Mouse (Mus musculus) lung, embryonic 14.5 days (tissue): ENCODE measurements around the gene Slit1. TPM values are rescaled to one million over a fixed set of nuclear protein-coding genes. Genes with fewer than 3 reads are reported as not detected.

ENCODE experiments used
- ATAC-seq: fragments of 200-750 bp; cut with Nextera tagmentation; 2 replicates; pipeline ENCODE4 v1.8.0; 2017; ENCODE audit warnings: mild to moderate bottlenecking, moderate TSS enrichment, moderate library complexity; ENCODE audit not compliant: insufficient read depth
- DNase-seq: peaks from one replicate; pipeline ENCODE4 v3.0.0-alpha.2; 2015
- H3K27ac ChIP-seq: fragments of 300-500 bp; sonication (generic); 2 replicates; pipeline ENCODE4 v1.5.1; 2014; ENCODE audit warnings: low read depth, mild to moderate bottlenecking, moderate library complexity
- H3K27me3 ChIP-seq: fragments of 300-500 bp; sonication (generic); 2 replicates; pipeline ENCODE4 v1.6.1; 2014; ENCODE audit warnings: low read length, control low read depth; ENCODE audit not compliant: insufficient read depth
- H3K36me3 ChIP-seq: fragments of 300-500 bp; sonication (generic); 2 replicates; pipeline ENCODE4 v1.6.1; 2014; ENCODE audit warnings: control low read depth; ENCODE audit not compliant: insufficient read depth
- H3K4me1 ChIP-seq: fragments of 300-500 bp; sonication (generic); 2 replicates; pipeline ENCODE4 v1.6.1; 2014; ENCODE audit warnings: antibody characterized with exemption, control low read depth; ENCODE audit not compliant: insufficient read depth
- H3K4me2 ChIP-seq: fragments of 300-500 bp; sonication (generic); 2 replicates; pipeline ENCODE4 v1.6.1; 2014; ENCODE audit warnings: mild to moderate bottlenecking
- H3K4me3 ChIP-seq: fragments of 300-500 bp; sonication (generic); 2 replicates; pipeline ENCODE4 v1.5.1; 2014; ENCODE audit warnings: low read depth, low read length
- H3K9ac ChIP-seq: fragments of 300-500 bp; sonication (generic); 2 replicates; pipeline ENCODE4 v1.6.1; 2014
- H3K9me3 ChIP-seq: fragments of 300-500 bp; sonication (generic); 2 replicates; pipeline ENCODE4 v1.6.1; 2016; ENCODE audit warnings: low read depth, low read length, control low read depth
- CTCF ChIP-seq: IDR thresholded peaks from 2 replicates; pipeline ENCODE4 v1.5.1; 2016; ENCODE audit warnings: antibody characterized with exemption, low read depth
- WGBS: fragments of 180-500 bp; shearing (Covaris S2); extraction: QIAGEN DNeasy Blood & Tissue Kit; methylation state at CpG from one replicate; pipeline ENCODE4 v1.1.7; 2014; 5-methylcytosine and 5-hydroxymethylcytosine counted together
- polyA plus RNA-seq: library from polyadenylated mRNA; unstranded; fragments of >200 nt; fragmentation: Nextera tagmentation; extraction: Ambion mirVana; gene quantifications from 2 replicates; pipeline ENCODE4 v1.2.1, GENCODE M21; 2014

Gene Slit1
- polyA plus RNA-seq, 1 experiment from 2014 or later, result 0.24 TPM

GRCm38 (mm10) chr19:41709497-41710165, 33.8 kb downstream of the Slit1 start:
- DNase-seq (peak; percentile 16), ATAC-seq (no peak)
- WGBS, result 68% methylated on average over 12 of the region's 12 CpGs
- Histone ChIP-seq H3K9ac (no peak overlapping the region), H3K4me3 (no peak overlapping the region), H3K27ac (no peak overlapping the region), H3K9me3 (no peaks in the 10 kb centered on the region), H3K4me1 (peaks cover 4% of the 10 kb centered on the region; the same call in 1 of the 2 replicates), H3K36me3 (no peaks in the 10 kb centered on the region), H3K4me2 (no peak overlapping the region), H3K27me3 (no peaks in the 10 kb centered on the region)
- no peak for TF ChIP-seq CTCF

GRCm38 (mm10) chr19:41707850-41708249, 35.6 kb downstream of the Slit1 start:
- Histone ChIP-seq H3K27me3 (no peaks in the 10 kb centered on the region), H3K4me2 (no peak overlapping the region), H3K4me3 (no peak overlapping the region), H3K36me3 (no peaks in the 10 kb centered on the region), H3K9me3 (no peaks in the 10 kb centered on the region), H3K4me1 (peaks cover 4% of the 10 kb centered on the region; the same call in 1 of the 2 replicates), H3K27ac (no peak overlapping the region), H3K9ac (no peak overlapping the region)
- ATAC-seq, result no peak
- no peak for TF ChIP-seq CTCF
- no peak for DNase-seq
- 29% methylated on average over 12 of the region's 12 CpGs for WGBS

- WGBS, result 72% methylated on average over 17 of the region's 17 CpGs
- DNase-seq, result no peak
- H3K9ac ChIP-seq, result no peak overlapping the region
- H3K36me3 ChIP-seq, result no peaks in the 10 kb centered on the region
- no peak overlapping the region for H3K4me3 ChIP-seq
- H3K4me1 ChIP-seq, result peaks cover 4% of the 10 kb centered on the region; the same call in 1 of the 2 replicates
- no peaks in the 10 kb centered on the region for H3K27me3 ChIP-seq
- TF ChIP-seq CTCF, result no peak
- H3K27ac ChIP-seq, result no peak overlapping the region
- no peaks in the 10 kb centered on the region for H3K9me3 ChIP-seq
- H3K4me2 ChIP-seq, result no peak overlapping the region
- no peak for ATAC-seq
Observed at GRCm38 (mm10) chr19:41706094-41706828, 37.2 kb downstream of the Slit1 start.

- no peaks in the 10 kb centered on the region for H3K36me3 ChIP-seq
- H3K4me3 ChIP-seq, result no peak overlapping the region
- no peak overlapping the region for H3K9ac ChIP-seq
- H3K4me1 ChIP-seq, result peaks cover 4% of the 10 kb centered on the region; the same call in 1 of the 2 replicates
- ATAC-seq (no peak), DNase-seq (peak; percentile 16)
- H3K9me3 ChIP-seq, result no peaks in the 10 kb centered on the region
- no peak for TF ChIP-seq CTCF
- WGBS, result 38% methylated on average over 12 of the region's 12 CpGs
- H3K27me3 ChIP-seq, result no peaks in the 10 kb centered on the region
- H3K27ac ChIP-seq, result no peak overlapping the region
- no peak overlapping the region for H3K4me2 ChIP-seq
Observed at GRCm38 (mm10) chr19:41705416-41705815, 38.0 kb downstream of the Slit1 start.

GRCm38 (mm10) chr19:41702638-41703037, 40.8 kb downstream of the Slit1 start:
- no peak for TF ChIP-seq CTCF
- no peak for ATAC-seq
- peaks cover 2% of the 10 kb centered on the region; the same call in 1 of the 2 replicates for H3K4me1 ChIP-seq
- no peak overlapping the region for H3K9ac ChIP-seq
- 56% methylated on average over 6 of the region's 6 CpGs for WGBS
- H3K4me3 ChIP-seq, result no peak overlapping the region
- no peak for DNase-seq
- H3K9me3 ChIP-seq, result no peaks in the 10 kb centered on the region
- H3K36me3 ChIP-seq, result no peaks in the 10 kb centered on the region
- H3K27ac ChIP-seq, result no peak overlapping the region
- no peaks in the 10 kb centered on the region for H3K27me3 ChIP-seq
- no peak overlapping the region for H3K4me2 ChIP-seq

DNA sequence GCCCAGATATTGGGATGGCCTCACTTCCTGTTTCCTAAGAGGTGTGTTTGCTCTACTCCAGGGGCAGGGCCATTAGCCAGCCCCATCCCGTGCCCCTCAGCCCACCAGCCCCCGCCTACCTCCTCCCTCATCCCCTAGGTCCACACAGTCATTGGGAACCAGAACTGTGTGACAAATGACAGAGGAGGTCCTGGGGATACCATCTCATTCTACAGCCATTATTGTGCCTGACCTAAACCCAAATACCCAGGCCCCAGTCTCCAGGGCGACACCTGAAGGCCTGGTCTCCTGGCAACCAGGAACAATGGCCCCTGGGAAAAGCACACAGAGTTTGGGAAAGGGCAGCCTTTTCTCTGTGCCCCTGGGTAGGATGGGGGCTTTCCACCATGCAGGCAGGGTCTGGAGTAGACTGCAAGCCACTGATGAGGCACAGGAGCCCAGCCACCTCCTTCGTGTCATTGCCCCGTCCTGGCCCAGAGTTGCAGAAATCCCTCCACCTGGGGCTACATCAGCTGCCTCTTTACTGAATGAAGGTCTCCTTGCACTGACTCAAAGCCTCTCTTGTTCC, 44.5 kb downstream of the Slit1 start:
- 66% methylated on average over 5 of the region's 5 CpGs for WGBS
- Histone ChIP-seq H3K27ac (no peak overlapping the region), H3K4me3 (no peak overlapping the region), H3K36me3 (no peaks in the 10 kb centered on the region), H3K4me2 (no peak overlapping the region), H3K27me3 (no peaks in the 10 kb centered on the region), H3K9ac (no peak overlapping the region), H3K4me1 (no peaks in the 10 kb centered on the region), H3K9me3 (no peaks in the 10 kb centered on the region)
- no peak for TF ChIP-seq CTCF
- DNase-seq (no peak), ATAC-seq (no peak)
